Mouse (Mus musculus) central nervous system, embryonic 14 days (tissue): ENCODE data around the gene Vmn1r17. TPM values are rescaled to one million over a fixed set of nuclear protein-coding genes. Genes with fewer than 3 reads are reported as not detected.

ENCODE experiments used
- polyA plus RNA-seq: library from polyadenylated mRNA; depleted of rRNA; stranded (reverse); fragments of >200 nt; gene quantifications from 2 replicates; pipeline ENCODE4 v1.2.3, GENCODE M21; 2012; rRNA removed

The Vmn1r17 gene
- polyA plus RNA-seq, result not detected in 2 replicates

GRCm38 (mm10) chr6:57363627-57364026, at the start of gene Vmn1r17:
TSS of gene Vmn1r17 (minus strand) at chr6:57363727.

DNA sequence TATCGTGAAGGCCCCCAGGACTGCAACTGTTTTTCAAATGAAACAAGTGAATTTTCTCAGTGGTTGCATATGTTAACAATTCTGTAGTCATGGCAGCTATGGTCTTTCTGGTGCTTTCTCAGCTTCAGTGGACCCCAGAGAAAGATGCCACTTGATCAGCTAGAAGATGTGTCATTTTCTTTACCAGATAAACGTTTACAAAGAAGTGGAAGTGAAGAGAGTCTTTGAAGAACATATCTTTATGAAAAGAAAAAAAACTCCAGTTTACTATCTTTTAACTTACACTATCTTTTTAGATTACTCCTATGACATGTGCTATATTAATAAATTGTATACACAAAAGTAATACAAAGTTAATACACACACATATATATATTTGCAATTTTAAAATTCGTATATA, 40.0 kb upstream of the Vmn1r17 start, which contains the start of gene Vmn1r19:
TSS of gene Vmn1r19 (plus strand) at position 301 of the 400 bp plus-strand sequence.

GRCm38 (mm10) chr6:57395683-57396082, 32.2 kb upstream of the Vmn1r17 start, which contains the start of gene Vmn1r18:
TSS of gene Vmn1r18 (minus strand) at chr6:57395783.

DNA sequence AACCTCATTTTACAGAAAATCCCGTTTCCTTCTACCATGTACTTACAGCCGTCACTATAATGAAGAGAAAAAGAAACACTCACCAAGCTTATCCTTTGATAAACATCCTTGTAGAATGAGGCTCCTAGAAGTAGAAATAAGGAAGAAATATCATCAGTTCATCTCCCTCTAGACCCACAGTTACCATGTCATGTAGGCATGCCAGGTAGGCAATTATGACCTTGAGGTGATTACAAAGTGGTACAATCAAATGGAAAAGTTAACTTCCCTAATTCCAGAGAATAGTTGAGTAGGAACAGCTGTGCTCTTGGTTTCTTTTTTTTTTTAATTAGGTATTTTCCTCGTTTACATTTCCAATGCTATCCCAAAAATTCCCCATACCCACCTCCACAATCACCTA, 34.1 kb downstream of the Vmn1r17 start, which contains the start of gene Vmn1r16:
TSS of gene Vmn1r16 (minus strand) at position 101 of the 400 bp plus-strand sequence.

Other genes starting within 250 kb of the Vmn1r17 start
- gene Vmn1r11, start 230.3 kb downstream of the Vmn1r17 start, polyA plus RNA-seq, result not detected in 2 replicates
- gene Vmn1r12, start 206.8 kb downstream of the Vmn1r17 start, polyA plus RNA-seq, result not detected in 2 replicates
- gene Vmn1r13, start 160.4 kb downstream of the Vmn1r17 start, polyA plus RNA-seq, result not detected in 2 replicates
- gene Vmn1r14, start 132.0 kb downstream of the Vmn1r17 start, polyA plus RNA-seq, result not detected in 2 replicates
- not detected in 2 replicates for gene Vmn1r15, start 105.8 kb downstream of the Vmn1r17 start, polyA plus RNA-seq
- not detected in 2 replicates for gene Vmn1r16, start 34.2 kb downstream of the Vmn1r17 start, polyA plus RNA-seq
- not detected in 2 replicates for gene Vmn1r18, start 32.1 kb upstream of the Vmn1r17 start, polyA plus RNA-seq
- gene Vmn1r19, start 40.1 kb upstream of the Vmn1r17 start, polyA plus RNA-seq, result not detected in 2 replicates
- not detected in 2 replicates for gene Vmn1r20, start 65.2 kb upstream of the Vmn1r17 start, polyA plus RNA-seq
- 4.3 and 5.5 TPM in 2 replicates for gene Ppm1k, start 171.7 kb upstream of the Vmn1r17 start, polyA plus RNA-seq
- 1.7 and 1.9 TPM in 2 replicates for gene Herc6, start 217.3 kb upstream of the Vmn1r17 start, polyA plus RNA-seq